Mouse (Mus musculus) kidney, postnatal 4 days (tissue): ENCODE measurements at regions not wholly inside any gene's neighbourhood (a gene's known extent, or its start where the extent isn't known, plus 50 kb on each side); places are given as distances from the start of the nearest gene placed in this dataset.
A peak's percentile ranks its signal among the peaks of the same experiment; 100 is the strongest.
"Not testable (repeated sequence)": the region's sequence is repeated elsewhere in the genome, so short reads cannot be mapped to it uniquely, and the experiment has no call there.

ENCODE experiments used
- DNase-seq, 2 experiments: peaks; one replicate each; pipeline ENCODE4 v3.0.0; 2021; ENCODE audit warnings: mixed read lengths in 2 of 2

GRCm38 (mm10) chr3:6427905-6428304 lies 192.3 kb downstream of the 1700008P02Rik start:
- DNase-seq, result no peak

DNA sequence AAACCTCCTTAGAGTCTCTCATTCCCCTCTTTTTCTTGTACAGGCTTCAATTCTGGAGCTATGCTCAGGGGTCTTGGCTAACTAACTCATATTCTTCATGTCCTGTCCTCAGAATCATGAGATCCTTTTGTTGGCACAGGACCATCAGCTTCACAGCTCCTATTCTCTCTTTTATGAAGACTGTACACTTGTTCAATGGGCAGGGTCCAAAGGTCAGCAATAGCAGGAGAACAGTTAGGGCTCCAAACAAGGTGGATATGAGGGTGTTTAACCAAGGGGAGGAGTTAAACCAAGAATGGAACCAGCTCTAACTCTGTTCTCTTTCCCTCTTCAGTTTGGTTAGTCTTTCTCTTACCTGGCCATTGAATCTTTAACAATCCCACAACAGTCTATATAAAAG lies 219.4 kb downstream of the 1700008P02Rik start:
- no peak for DNase-seq

GRCm38 (mm10) chr3:6385669-6386068 lies 234.6 kb downstream of the 1700008P02Rik start:
- DNase-seq, result no peak

DNA sequence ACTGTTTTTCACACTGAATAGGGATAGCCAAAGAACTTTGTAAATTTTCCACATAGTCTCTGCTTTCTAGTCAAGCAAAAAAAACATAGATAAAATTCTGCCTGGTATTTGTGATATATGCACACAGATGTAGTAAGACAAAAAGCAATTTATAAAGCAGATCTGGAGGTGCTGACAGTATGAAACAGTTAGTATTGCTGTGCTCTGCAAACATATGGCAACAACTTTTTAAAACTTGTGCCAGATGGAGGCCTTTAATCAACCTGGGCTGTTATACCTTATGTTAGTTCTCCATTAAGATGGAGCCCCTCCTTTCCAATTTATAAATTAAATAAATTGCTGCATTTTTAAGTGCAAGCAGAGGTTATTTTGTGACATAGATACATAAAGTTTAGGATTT lies 237.3 kb downstream of the 1700008P02Rik start:
- DNase-seq, result no peak

DNA sequence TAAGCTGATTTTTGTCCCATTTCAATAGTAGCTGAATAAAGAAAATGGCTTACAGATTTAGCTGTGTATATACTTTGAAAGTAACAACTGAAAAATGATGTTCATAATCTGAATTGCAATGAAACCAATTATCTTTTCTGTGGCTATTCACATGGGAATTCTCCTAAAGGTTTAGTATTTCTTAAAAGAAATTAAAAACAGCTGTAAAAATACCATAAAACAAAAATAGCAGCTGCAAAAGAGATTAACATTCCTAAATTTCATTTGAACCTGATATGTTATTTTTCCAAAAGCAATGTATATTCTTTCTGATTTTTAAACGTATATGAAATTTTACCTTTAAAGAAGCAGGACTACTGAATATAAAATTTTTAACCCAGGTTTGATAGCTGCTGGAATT lies 237.9 kb downstream of the 1700008P02Rik start:
- no peak for DNase-seq

GRCm38 (mm10) chr3:6381732-6382131 lies 238.5 kb downstream of the 1700008P02Rik start:
- no peak for DNase-seq

- not testable (repeated sequence) for DNase-seq
These were observed 281.2 kb downstream of the 1700008P02Rik start for GRCm38 (mm10) chr3:6339001-6339400.

DNA sequence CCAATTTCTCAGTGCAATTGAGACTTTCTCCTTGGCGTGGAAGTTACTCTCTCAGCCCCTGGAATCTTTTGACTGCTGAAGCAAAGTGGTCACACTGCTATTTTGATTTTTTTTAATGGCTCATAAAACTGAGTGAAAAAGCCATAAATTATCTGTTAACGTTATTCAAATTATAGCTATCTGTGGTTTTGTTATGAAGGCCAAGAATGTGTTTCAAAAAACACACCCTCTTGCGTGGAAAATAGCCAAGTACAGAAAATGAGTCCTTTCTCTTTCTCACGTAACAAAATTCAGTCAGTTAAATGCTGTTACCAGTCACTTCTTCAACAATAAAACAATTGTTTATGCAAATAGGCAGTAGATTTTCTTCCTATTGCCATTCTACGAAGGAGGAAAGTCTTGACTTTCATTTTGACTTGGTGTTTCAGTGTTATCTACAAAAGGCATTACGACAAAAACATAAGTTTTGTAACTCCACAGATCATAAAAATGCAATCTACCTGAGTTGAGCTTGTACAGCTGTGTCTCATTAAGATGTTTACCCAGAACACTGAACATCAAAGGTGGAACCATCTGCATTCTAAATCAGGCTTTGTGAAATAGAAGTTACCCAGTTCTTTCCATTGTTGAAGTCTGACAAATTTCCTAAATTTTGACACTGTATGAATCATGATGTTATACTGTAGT lies 299.3 kb downstream of the 1700008P02Rik start:
- DNase-seq, result no peak

DNA sequence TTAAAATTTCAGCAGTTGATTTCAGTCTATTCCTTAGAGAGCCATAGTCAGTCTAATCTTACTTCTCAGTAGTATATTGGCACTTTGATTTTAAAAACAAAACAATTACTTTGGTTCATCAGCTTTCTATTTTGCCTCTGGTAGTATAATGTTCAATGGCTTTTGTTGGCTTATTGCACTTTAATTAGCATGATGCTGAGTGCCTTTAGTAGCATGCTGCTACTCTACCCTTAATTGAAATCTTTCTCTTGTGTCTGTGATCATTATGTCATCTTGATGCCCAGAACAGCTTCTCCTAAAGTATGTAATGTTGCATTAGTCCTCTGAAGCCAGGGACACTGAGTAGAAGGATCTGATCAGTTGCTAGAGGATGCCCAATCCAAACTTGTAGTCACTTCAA lies 330.7 kb downstream of the 1700008P02Rik start:
- no peak for DNase-seq

GRCm38 (mm10) chr3:6280636-6281035 lies 339.6 kb downstream of the 1700008P02Rik start:
- peak; percentile 20 to 46 for DNase-seq
